Mouse (Mus musculus) inflammation-experienced regulatory T-cells, adult 6 months (primary cell): ENCODE data around the gene Vapb. TPM values are rescaled to one million over a fixed set of nuclear protein-coding genes. Genes with fewer than 3 reads are reported as not detected.

Source experiments
- ATAC-seq: one replicate; pipeline ENCODE4 v1.8.0; 2017
- polyA plus RNA-seq, 3 experiments: library from polyadenylated mRNA; unstranded; fragments of 100-300 nt; shearing (Covaris generic); gene quantifications; one replicate each; pipeline ENCODE4 v1.2.1; 2017

The Vapb gene
- polyA plus RNA-seq, 3 experiments from 2014 or later, result 1.3 to 2.4 (median 1.7) TPM

- ATAC-seq, result no peak
Observed at GRCm38 (mm10) chr2:173738232-173738631, 921 bp downstream of the Vapb start.

- no peak for ATAC-seq
Observed at GRCm38 (mm10) chr2:173739107-173739506, 1.8 kb downstream of the Vapb start.

- no peak for ATAC-seq
Observed at GRCm38 (mm10) chr2:173742090-173742489, 4.8 kb downstream of the Vapb start.

GRCm38 (mm10) chr2:173742744-173743143, 5.4 kb downstream of the Vapb start:
- no peak for ATAC-seq

GRCm38 (mm10) chr2:173744070-173744815, 6.9 kb downstream of the Vapb start:
- ATAC-seq, result no peak

GRCm38 (mm10) chr2:173748961-173749659, 11.8 kb downstream of the Vapb start:
- ATAC-seq, result no peak

GRCm38 (mm10) chr2:173755433-173756144, 18.3 kb downstream of the Vapb start:
- no peak for ATAC-seq

- ATAC-seq, result no peak
Observed at GRCm38 (mm10) chr2:173757624-173758155, 20.4 kb downstream of the Vapb start.

GRCm38 (mm10) chr2:173760607-173761006, 23.3 kb downstream of the Vapb start:
- no peak for ATAC-seq

- ATAC-seq, result no peak
Observed at GRCm38 (mm10) chr2:173764629-173765028, 27.3 kb downstream of the Vapb start.

GRCm38 (mm10) chr2:173767959-173768595, 30.8 kb downstream of the Vapb start:
- ATAC-seq, result no peak

GRCm38 (mm10) chr2:173769183-173769582, 31.9 kb downstream of the Vapb start:
- peak; percentile 74 for ATAC-seq

GRCm38 (mm10) chr2:173770620-173771019, 33.3 kb downstream of the Vapb start:
- no peak for ATAC-seq

GRCm38 (mm10) chr2:173771706-173772105, 34.4 kb downstream of the Vapb start:
- ATAC-seq, result no peak

GRCm38 (mm10) chr2:173775556-173775955, 38.2 kb downstream of the Vapb start:
- ATAC-seq, result no peak

- ATAC-seq, result no peak
Observed at GRCm38 (mm10) chr2:173776108-173776507, 38.8 kb downstream of the Vapb start.

- no peak for ATAC-seq
Observed at GRCm38 (mm10) chr2:173780931-173781330, 43.6 kb downstream of the Vapb start.

GRCm38 (mm10) chr2:173784366-173784765, 47.1 kb downstream of the Vapb start:
- no peak for ATAC-seq

- no peak for ATAC-seq
Observed at GRCm38 (mm10) chr2:173784884-173785283, 47.6 kb downstream of the Vapb start.

- no peak for ATAC-seq
Observed at GRCm38 (mm10) chr2:173789945-173790804, 52.9 kb downstream of the Vapb start.

- ATAC-seq, result no peak
Observed at GRCm38 (mm10) chr2:173791904-173792757, 54.8 kb downstream of the Vapb start.
